Mouse (Mus musculus) heart, adult 2 months (tissue): ENCODE results near the gene Mef2c. TPM values are rescaled to one million over a fixed set of nuclear protein-coding genes. Genes with fewer than 3 reads are reported as not detected.

Experiments
- DNase-seq, 2 experiments: peaks; one replicate each; pipeline ENCODE4 v3.0.0; 2021
- H3K27ac ChIP-seq: fragments of 200-600 bp; 2 replicates; pipeline ENCODE4 v1.8.1; 2022
- H3K27me3 ChIP-seq: fragments of 200-500 bp; 2 replicates; pipeline ENCODE4 v1.6.1; 2012; ENCODE audit warnings: mild to moderate bottlenecking, low read length, inconsistent platforms, mixed read lengths; ENCODE audit not compliant: control insufficient read depth, insufficient read depth
- H3K36me3 ChIP-seq: fragments of 200-500 bp; 2 replicates; pipeline ENCODE4 v1.6.1; 2012; ENCODE audit warnings: low read length, inconsistent platforms; ENCODE audit not compliant: control insufficient read depth, insufficient read depth
- H3K4me1 ChIP-seq: fragments of 200-500 bp; 2 replicates; pipeline ENCODE4 v1.6.1; 2011; ENCODE audit warnings: low read length; ENCODE audit not compliant: control insufficient read depth, insufficient read depth
- H3K4me3 ChIP-seq: fragments of 200-600 bp; 2 replicates; pipeline ENCODE4 v1.8.1; 2022
- H3K79me2 ChIP-seq: fragments of 200-500 bp; replicated peaks from 2 replicates; pipeline ENCODE4 v1.6.1; 2012; ENCODE audit warnings: mild to moderate bottlenecking, inconsistent platforms, low read length, moderate library complexity, mixed read lengths; ENCODE audit not compliant: control insufficient read depth, insufficient read depth
- H3K9ac ChIP-seq: fragments of 200-500 bp; 2 replicates; pipeline ENCODE4 v1.6.1; 2012; ENCODE audit warnings: low read depth, mild to moderate bottlenecking, control low read depth, inconsistent platforms, low read length, mixed read lengths
- CTCF ChIP-seq: fragments of 200-600 bp; IDR thresholded peaks from 2 replicates; pipeline ENCODE4 v1.8.1; 2022; ENCODE audit warnings: antibody characterized with exemption, mild to moderate bottlenecking, moderate library complexity
- EP300 ChIP-seq: fragments of 200-500 bp; IDR thresholded peaks from 2 replicates; pipeline ENCODE4 v1.6.1; 2011; ENCODE audit warnings: low read depth, low read length, control low read depth; ENCODE audit not compliant: insufficient read depth
- POLR2A ChIP-seq: fragments of 200-500 bp; IDR thresholded peaks from 2 replicates; pipeline ENCODE4 v1.6.1; 2011; ENCODE audit warnings: mild to moderate bottlenecking, low read depth, low read length, control low read depth; ENCODE audit not compliant: insufficient read depth
- WGBS: fragments of 180-500 bp; shearing (Covaris S2); methylation state at CpG from one replicate; pipeline ENCODE4 v1.1.7; 2018; 5-methylcytosine and 5-hydroxymethylcytosine counted together
- intact Hi-C: fragments of 180-260 bp; cut with DNase I; formaldehyde crosslinking; loops from one replicate; pipeline ENCODE4 v1.15.1; 2025
- polyA plus RNA-seq: library from polyadenylated mRNA; depleted of rRNA; stranded (reverse); fragments of >200 nt; gene quantifications from 2 replicates; pipeline ENCODE4 v1.2.3, GENCODE M21; 2012
- total RNA-seq, 2 experiments: library from RNA; stranded (reverse); gene quantifications; 2 replicates each; pipeline ENCODE4 v1.2.3; 2021

Mef2c gene
- total and polyA plus RNA-seq, 3 experiments: 35.5 to 74.1 (median 56.5) TPM

DNA sequence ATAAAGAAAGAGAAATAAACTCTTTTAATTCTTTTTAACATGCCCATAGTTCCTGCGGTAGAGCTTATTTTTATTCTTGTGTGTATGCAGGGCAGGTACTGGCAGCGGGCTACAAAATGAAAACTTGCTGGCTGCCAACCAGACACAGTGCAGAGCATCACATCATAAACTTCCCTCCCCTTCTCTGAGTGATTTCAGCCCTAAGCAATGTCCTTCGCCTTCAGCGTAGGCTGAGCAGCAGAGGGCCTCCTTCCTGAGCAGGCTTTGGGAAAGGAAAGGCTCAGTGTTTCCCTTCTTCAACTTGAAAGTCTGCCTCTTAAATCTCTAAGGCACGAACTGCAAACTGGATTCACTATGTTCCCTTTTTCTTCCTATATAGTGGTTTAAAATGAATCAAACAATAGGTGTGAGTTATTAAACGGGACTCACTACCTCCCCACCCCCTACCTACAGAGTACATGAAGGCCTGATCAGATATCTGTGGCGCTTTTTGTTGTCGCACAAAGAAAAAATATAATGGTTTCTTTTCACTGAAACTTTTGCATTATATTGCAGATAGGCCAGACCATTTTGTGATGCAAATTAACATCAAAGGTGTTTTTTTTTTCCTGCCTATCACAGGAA is 28.2 kb downstream of the Mef2c start:
- H3K4me3 ChIP-seq: peak overlapping the region; percentile 25
- TF ChIP-seq POLR2A (0 out of 2 replicates have a peak, but pooled peaks have one; percentile 30), EP300 (peak; percentile 66; the same call in 1 of the 2 replicates), CTCF (peak; percentile 69)
- H3K4me1 ChIP-seq: peaks cover 17% of the 10 kb centered on the region
- H3K9ac ChIP-seq: no peak overlapping the region
- 7% methylated on average over 8 of the region's 8 CpGs for WGBS
- intact Hi-C loops: no loop called here
- peak; percentile 64 to 76 for DNase-seq
- H3K27me3 ChIP-seq: no peaks in the 10 kb centered on the region
- peaks cover 26% of the 10 kb centered on the region for H3K36me3 ChIP-seq
- peak overlapping the region; percentile 81 for H3K27ac ChIP-seq
- peaks cover 9% of the 10 kb centered on the region for H3K79me2 ChIP-seq

DNA sequence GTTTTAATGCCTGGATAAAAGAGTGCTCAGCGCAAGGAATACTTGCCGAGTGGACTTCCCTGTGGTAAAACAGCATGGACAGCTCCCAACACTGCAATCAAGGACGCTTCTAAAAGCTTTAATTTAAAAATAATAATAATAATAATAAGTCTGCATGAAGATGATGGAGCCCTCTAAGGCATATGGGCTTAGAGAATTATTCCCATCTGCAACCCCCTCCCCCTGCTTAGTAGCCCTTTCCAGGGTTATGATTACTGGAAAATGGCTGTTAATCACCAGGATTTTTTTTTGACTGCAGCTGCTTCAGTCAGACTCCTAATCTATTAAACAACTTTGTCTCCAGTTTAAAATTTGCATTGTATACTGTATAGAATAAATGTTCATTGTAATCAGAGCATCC is 32.5 kb downstream of the Mef2c start:
- H3K79me2 ChIP-seq: peaks cover 7% of the 10 kb centered on the region; the same call in 1 of the 2 replicates
- no peak overlapping the region for H3K27ac ChIP-seq
- H3K9ac ChIP-seq: no peak overlapping the region
- no peaks in the 10 kb centered on the region for H3K27me3 ChIP-seq
- DNase-seq: no peak
- H3K36me3 ChIP-seq: peaks cover 18% of the 10 kb centered on the region
- no peak overlapping the region for H3K4me3 ChIP-seq
- peaks cover 11% of the 10 kb centered on the region for H3K4me1 ChIP-seq
- no peak for TF ChIP-seq EP300
- no peak for TF ChIP-seq POLR2A
- TF ChIP-seq CTCF: no peak
- whole genome bisulfite sequencing: 66% methylated on average over 3 of the region's 3 CpGs
- intact Hi-C loops: no loop called here

DNA sequence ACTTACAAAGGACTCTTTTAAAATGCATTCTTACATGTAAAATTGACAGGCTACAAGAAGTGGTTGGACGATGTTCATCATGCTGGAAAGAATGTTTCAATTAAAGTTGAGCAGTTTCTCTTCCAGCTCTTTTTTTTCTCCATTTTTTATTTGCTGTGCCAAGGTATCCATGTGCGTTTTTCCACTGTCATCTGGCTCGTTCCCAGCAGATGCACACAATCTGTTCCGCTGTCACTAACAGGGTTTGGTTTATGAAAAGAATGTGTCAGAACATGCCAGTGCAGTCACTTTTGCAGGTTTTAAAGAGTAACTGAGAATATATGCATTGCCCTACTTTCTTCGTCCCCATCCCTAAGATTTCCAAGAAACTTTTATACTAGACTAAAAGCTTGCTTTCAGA is 33.3 kb downstream of the Mef2c start:
- Histone ChIP-seq H3K36me3 (peaks cover 19% of the 10 kb centered on the region), H3K27me3 (no peaks in the 10 kb centered on the region), H3K79me2 (peaks cover 7% of the 10 kb centered on the region; the same call in 1 of the 2 replicates), H3K4me3 (no peak overlapping the region), H3K9ac (no peak overlapping the region), H3K27ac (no peak overlapping the region), H3K4me1 (peaks cover 8% of the 10 kb centered on the region)
- 42% methylated on average over 5 of the region's 5 CpGs for WGBS
- no peak for DNase-seq
- TF ChIP-seq EP300 (no peak), POLR2A (no peak), CTCF (no peak)
- intact Hi-C loops: no loop called here

DNA sequence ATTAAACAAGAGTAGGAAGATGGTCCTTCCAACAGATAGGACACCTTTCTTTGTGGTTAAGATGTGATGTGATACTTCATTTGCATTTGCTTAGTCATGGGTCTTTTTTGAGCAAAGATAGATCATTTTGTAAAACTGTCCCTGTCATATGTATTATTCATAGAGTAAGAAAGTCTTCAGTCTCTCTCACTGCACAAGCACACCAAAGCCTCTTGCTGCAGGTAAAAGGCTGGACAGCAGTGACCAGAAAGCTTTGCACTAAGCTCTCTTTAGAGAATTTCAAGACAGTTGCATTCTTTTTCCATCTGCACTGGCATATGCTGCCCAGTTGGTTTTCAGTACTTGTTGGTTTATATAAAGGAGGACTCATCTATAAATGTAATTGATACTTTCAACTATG is 36.1 kb downstream of the Mef2c start:
- H3K27ac ChIP-seq: no peak overlapping the region
- H3K4me1 ChIP-seq: peaks cover 8% of the 10 kb centered on the region
- peaks cover 4% of the 10 kb centered on the region; the same call in 1 of the 2 replicates for H3K79me2 ChIP-seq
- no peaks in the 10 kb centered on the region for H3K27me3 ChIP-seq
- no peak for DNase-seq
- H3K9ac ChIP-seq: no peak overlapping the region
- peaks cover 20% of the 10 kb centered on the region for H3K36me3 ChIP-seq
- H3K4me3 ChIP-seq: no peak overlapping the region
- TF ChIP-seq EP300 (no peak), CTCF (no peak), POLR2A (no peak)
- intact Hi-C loops: no loop called here

DNA sequence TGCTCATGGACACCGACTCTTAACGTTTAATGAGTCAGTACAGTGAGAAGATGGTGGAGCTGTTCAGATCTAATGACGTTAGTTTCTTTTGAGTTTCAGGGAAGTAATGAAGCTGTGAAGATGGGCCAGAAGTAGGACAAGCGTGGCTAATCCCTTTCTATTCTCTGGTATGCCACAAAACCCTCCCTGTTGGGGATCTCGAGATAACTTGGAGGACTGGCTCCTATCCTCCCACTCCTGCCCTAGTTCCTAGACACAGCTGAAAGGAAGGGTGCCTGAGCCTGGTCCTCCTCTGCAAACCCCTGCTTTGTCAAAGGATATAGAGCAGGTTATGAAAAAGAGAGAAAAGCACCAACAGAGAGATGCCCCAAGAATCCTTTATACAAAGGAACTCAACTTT is 38.8 kb downstream of the Mef2c start:
- Histone ChIP-seq H3K27ac (no peak overlapping the region), H3K79me2 (peaks cover 5% of the 10 kb centered on the region; the same call in 1 of the 2 replicates), H3K27me3 (no peaks in the 10 kb centered on the region), H3K4me1 (peaks cover 11% of the 10 kb centered on the region), H3K36me3 (peaks cover 21% of the 10 kb centered on the region), H3K4me3 (no peak overlapping the region), H3K9ac (no peak overlapping the region)
- intact Hi-C loops: no loop called here
- TF ChIP-seq EP300 (no peak), POLR2A (no peak), CTCF (no peak)
- 63% methylated on average over 5 of the region's 5 CpGs for WGBS
- DNase-seq: no peak

DNA sequence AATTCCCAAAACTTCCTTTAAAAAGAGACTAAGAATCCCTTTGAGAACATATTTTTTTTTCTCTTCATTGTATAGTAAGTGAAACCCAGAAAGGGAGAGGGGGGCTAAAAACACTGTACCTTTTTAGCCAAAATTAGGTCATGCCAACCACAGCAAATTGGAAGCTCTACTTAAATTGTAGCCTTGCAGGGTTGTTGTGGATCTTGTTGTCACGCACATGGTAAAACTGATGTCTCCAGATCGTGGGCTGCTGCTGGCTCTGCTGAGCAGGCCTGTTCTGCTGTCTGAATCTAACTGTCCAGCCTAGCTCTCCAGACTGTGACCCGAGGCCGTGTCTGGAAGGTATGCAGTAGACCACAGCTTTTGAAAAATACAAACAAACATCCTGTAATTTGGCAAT is 40.9 kb downstream of the Mef2c start:
- peaks cover 5% of the 10 kb centered on the region; the same call in 1 of the 2 replicates for H3K79me2 ChIP-seq
- no peak overlapping the region for H3K4me3 ChIP-seq
- intact Hi-C loops: no loop called here
- no peak for DNase-seq
- peak overlapping the region; percentile 53 for H3K27ac ChIP-seq
- H3K9ac ChIP-seq: no peak overlapping the region
- 16% methylated on average over 4 of the region's 4 CpGs for WGBS
- H3K36me3 ChIP-seq: peaks cover 21% of the 10 kb centered on the region
- TF ChIP-seq EP300: no peak
- H3K27me3 ChIP-seq: no peaks in the 10 kb centered on the region
- H3K4me1 ChIP-seq: peaks cover 9% of the 10 kb centered on the region
